Mouse (Mus musculus) heart, postnatal 0 days (tissue): Measurements from ENCODE around the gene Gm11011.

Experiments used
- CTCF ChIP-seq: IDR thresholded peaks from 2 replicates; pipeline ENCODE4 v1.5.1; 2016; ENCODE audit warnings: antibody characterized with exemption, control low read depth, low read depth
- EP300 ChIP-seq: IDR thresholded peaks from 2 replicates; pipeline ENCODE4 v1.6.1; 2016; ENCODE audit warnings: antibody characterized with exemption, low read depth

DNA sequence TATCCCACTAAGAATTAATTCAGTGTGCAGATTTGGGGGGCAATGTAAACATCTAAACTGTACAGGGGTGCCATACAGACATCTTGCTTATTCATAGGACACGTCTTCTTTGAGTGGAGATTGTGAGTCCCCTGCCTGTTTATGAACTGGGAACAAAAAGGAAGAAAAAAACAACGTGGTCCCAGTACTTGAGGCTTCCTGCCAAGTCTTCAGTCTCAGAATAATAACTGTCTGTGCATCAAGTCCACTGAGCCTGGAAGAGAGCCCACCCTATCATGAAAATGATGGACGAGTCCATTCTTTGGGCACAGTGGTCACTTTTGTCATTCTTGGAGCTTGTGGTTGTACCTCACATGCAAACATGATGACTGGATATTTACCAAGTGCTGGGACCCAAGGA, 6.2 kb upstream of the Gm11011 start:
- TF ChIP-seq CTCF: no peak
- no peak for TF ChIP-seq EP300
